Mouse (Mus musculus): ENCODE data around the gene Gm43517.

DNA sequence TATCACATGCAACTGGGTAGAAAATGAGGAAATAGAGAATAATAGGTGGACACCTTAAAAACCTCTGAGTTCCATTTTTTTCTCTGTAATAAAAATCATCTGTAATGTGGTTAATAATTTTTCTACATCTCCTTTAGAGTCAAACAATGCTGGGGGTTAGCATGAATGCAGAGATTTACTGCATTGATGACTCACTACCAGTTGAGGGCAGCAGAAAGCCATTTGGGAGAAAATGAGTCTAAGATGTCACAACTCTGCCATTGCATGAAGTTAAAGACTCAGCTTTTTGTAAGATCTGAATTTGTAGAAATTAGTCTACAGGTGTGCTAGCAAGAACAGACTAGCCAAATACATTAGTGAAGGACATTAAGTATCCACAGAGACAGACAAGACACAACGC is 16.0 kb upstream of the Gm43517 start:
- TF ChIP-seq CTCF (IDR thresholded peaks at IDR 0.05) = peak; percentile 35
- TF ChIP-seq POLR2A (IDR thresholded peaks at IDR 0.05; ENCODE audit: insufficient read depth, low read depth, low read length) = no peak
